In the genomic region with DNA sequence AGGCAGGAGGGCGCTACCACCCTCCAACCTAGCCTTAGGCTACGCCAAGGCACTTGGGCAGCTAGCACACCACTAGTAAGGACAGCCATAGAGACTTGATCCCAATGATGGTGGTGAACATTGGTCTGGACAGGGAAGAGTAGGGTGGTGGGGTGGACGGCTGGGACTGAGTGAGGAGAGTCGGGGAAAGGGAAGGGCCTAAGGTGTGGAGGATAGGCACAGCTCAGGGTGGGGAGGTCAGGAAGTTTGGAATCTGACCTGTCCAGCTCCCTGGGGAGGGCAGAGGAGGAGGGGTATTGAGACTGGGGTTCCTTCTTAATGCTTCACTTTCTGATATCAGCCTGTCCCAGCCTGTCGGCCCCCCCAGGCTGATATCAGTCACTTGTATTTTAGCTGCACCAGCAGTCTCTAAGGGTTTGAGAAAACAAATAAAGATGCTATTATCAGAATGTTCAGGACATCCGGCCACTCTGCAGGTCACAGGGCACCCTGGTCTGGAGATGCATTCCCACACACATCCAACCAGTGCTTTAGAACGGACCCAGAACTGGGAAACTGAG, we compare ENCODE assay signal across 19 mouse cellular contexts. TPM values are rescaled to one million over a fixed set of nuclear protein-coding genes. Genes with fewer than 3 reads are reported as not detected.
DNase-seq lines count a peak whose midpoint lies in the region; ATAC-seq and TF ChIP-seq lines count a peak whose summit lies in the region.
"Had no signal": no experiment of that assay in that cellular context is flagged by ENCODE, and none has a peak within 500 bp of the region (broad histone marks: within the 10 kb centered on the region; RNA-seq: fewer than 3 reads in every experiment).

No protein-coding gene starts in this region.

- DNase-seq in heart, adult 11 months = peak; percentile 94
- no peak for DNase-seq in heart, postnatal 10 days
- no peak for DNase-seq in hindbrain, postnatal 0 days (ENCODE audit: low spot score)
- peak; percentile 45 for DNase-seq in midbrain, embryonic 11.5 days (ENCODE audit: low spot score, missing footprints)
- DNase-seq: adrenal gland, postnatal 36 days; cerebellum, adult 18-20 months; cerebellum, postnatal 36 days; kidney, adult 11 months; left cerebral cortex, postnatal 4 days; lung, embryonic 14.5 days; right cerebral cortex, postnatal 4 days had no signal

- H3K9ac ChIP-seq in hindbrain, postnatal 0 days (replicated peaks; ENCODE audit: low read length) = no peak overlapping the region
- H3K9ac ChIP-seq in hindbrain, embryonic 13.5 days = no peak overlapping the region
- no peak overlapping the region for H3K9ac ChIP-seq in midbrain, embryonic 11.5 days (ENCODE audit: low read length)
- no peak overlapping the region for H3K9ac ChIP-seq in midbrain, embryonic 13.5 days (replicated peaks)
- H3K9ac ChIP-seq in forebrain, embryonic 15.5 days (replicated peaks) = no peak overlapping the region
- H3K9ac ChIP-seq: liver, embryonic 12.5 days; lung, embryonic 14.5 days had no signal

- H3K4me2 ChIP-seq in hindbrain, postnatal 0 days (ENCODE audit: low read depth, low read length) = no peak overlapping the region
- no peak overlapping the region for H3K4me2 ChIP-seq in hindbrain, embryonic 13.5 days
- no peak overlapping the region for H3K4me2 ChIP-seq in midbrain, embryonic 11.5 days
- H3K4me2 ChIP-seq in midbrain, embryonic 13.5 days (replicated peaks) = no peak overlapping the region
- no peak overlapping the region for H3K4me2 ChIP-seq in forebrain, embryonic 15.5 days (replicated peaks)
- H3K4me2 ChIP-seq: liver, embryonic 12.5 days; lung, embryonic 14.5 days had no signal

- TF ChIP-seq POLR2A in olfactory bulb, adult 2 months (IDR thresholded peaks at IDR 0.05; ENCODE audit: insufficient read depth, low read depth, low read length) = no peak

- intact Hi-C loops in heart, postnatal 10 days (cut with DNase I) = no loop called here

- TF ChIP-seq CTCF in hindbrain, postnatal 0 days (IDR thresholded peaks at IDR 0.05; ENCODE audit: low read depth) = no peak
- TF ChIP-seq CTCF in olfactory bulb, adult 2 months (IDR thresholded peaks at IDR 0.05; ENCODE audit: insufficient read depth, low read depth, low read length) = no peak

- H3K27me3 ChIP-seq in hindbrain, postnatal 0 days (ENCODE audit: insufficient read depth, low read length) = no peaks in the 10 kb centered on the region
- H3K27me3 ChIP-seq in hindbrain, embryonic 13.5 days = no peaks in the 10 kb centered on the region
- no peaks in the 10 kb centered on the region for H3K27me3 ChIP-seq in midbrain, embryonic 11.5 days (ENCODE audit: control insufficient read depth, insufficient read depth, low read length)
- H3K27me3 ChIP-seq in midbrain, embryonic 13.5 days = no peaks in the 10 kb centered on the region
- H3K27me3 ChIP-seq in forebrain, embryonic 15.5 days = no peaks in the 10 kb centered on the region
- H3K27me3 ChIP-seq: liver, embryonic 12.5 days had no signal

- H3K4me1 ChIP-seq in hindbrain, postnatal 0 days (ENCODE audit: insufficient read depth, low read length) = 0 out of 2 replicates have a peak, but pooled peaks cover 7% of the 10 kb centered on the region
- H3K4me1 ChIP-seq in hindbrain, embryonic 13.5 days (replicated peaks) = peaks cover 21% of the 10 kb centered on the region
- H3K4me1 ChIP-seq in midbrain, embryonic 11.5 days (ENCODE audit: control insufficient read depth, insufficient read depth, low read length) = peaks cover 5% of the 10 kb centered on the region; the same call in 1 of the 2 replicates
- H3K4me1 ChIP-seq in midbrain, embryonic 13.5 days (replicated peaks) = peaks cover 12% of the 10 kb centered on the region
- peaks cover 57% of the 10 kb centered on the region for H3K4me1 ChIP-seq in olfactory bulb, adult 2 months (ENCODE audit: control insufficient read depth, insufficient read depth, low read length)
- H3K4me1 ChIP-seq in forebrain, embryonic 15.5 days = peaks cover 9% of the 10 kb centered on the region

- no peaks in the 10 kb centered on the region for H3K9me3 ChIP-seq in hindbrain, postnatal 0 days (ENCODE audit: low read length)
- no peaks in the 10 kb centered on the region for H3K9me3 ChIP-seq in hindbrain, embryonic 13.5 days
- H3K9me3 ChIP-seq in midbrain, embryonic 11.5 days (ENCODE audit: control insufficient read depth, low read length) = no peaks in the 10 kb centered on the region
- H3K9me3 ChIP-seq in midbrain, embryonic 13.5 days = no peaks in the 10 kb centered on the region
- no peaks in the 10 kb centered on the region for H3K9me3 ChIP-seq in forebrain, embryonic 15.5 days
- H3K9me3 ChIP-seq: liver, embryonic 12.5 days had no signal

- no peak overlapping the region for H3K4me3 ChIP-seq in hindbrain, postnatal 0 days (ENCODE audit: low read length)
- no peak overlapping the region for H3K4me3 ChIP-seq in hindbrain, embryonic 13.5 days
- H3K4me3 ChIP-seq in midbrain, embryonic 11.5 days (ENCODE audit: low read depth, low read length) = no peak overlapping the region
- no peak overlapping the region for H3K4me3 ChIP-seq in midbrain, embryonic 13.5 days (replicated peaks)
- no peak overlapping the region for H3K4me3 ChIP-seq in olfactory bulb, adult 2 months (ENCODE audit: insufficient read depth, low read depth, low read length)
- H3K4me3 ChIP-seq in forebrain, embryonic 15.5 days = no peak overlapping the region
- H3K4me3 ChIP-seq: liver, embryonic 12.5 days had no signal

- peak; percentile 28; the same call in 1 of the 2 replicates for ATAC-seq in hindbrain, postnatal 0 days
- no peak for ATAC-seq in hindbrain, embryonic 13.5 days (ENCODE audit: low FRiP score)
- no peak for ATAC-seq in midbrain, embryonic 11.5 days (ENCODE audit: low FRiP score)
- ATAC-seq in midbrain, embryonic 13.5 days = no peak
- no peak for ATAC-seq in forebrain, embryonic 15.5 days (replicated peaks)
- ATAC-seq: forebrain, embryonic 16.5 days; liver, embryonic 12.5 days had no signal

- no peaks in the 10 kb centered on the region for H3K36me3 ChIP-seq in hindbrain, postnatal 0 days (ENCODE audit: insufficient read depth, low read length)
- peaks cover 15% of the 10 kb centered on the region for H3K36me3 ChIP-seq in hindbrain, embryonic 13.5 days
- no peaks in the 10 kb centered on the region for H3K36me3 ChIP-seq in midbrain, embryonic 11.5 days (ENCODE audit: control insufficient read depth, insufficient read depth, low read length)
- H3K36me3 ChIP-seq in midbrain, embryonic 13.5 days = peaks cover 13% of the 10 kb centered on the region
- no peaks in the 10 kb centered on the region for H3K36me3 ChIP-seq in forebrain, embryonic 15.5 days
- H3K36me3 ChIP-seq: liver, embryonic 12.5 days had no signal

- WGBS in hindbrain, postnatal 0 days = 88% methylated on average over 7 of the region's 7 CpGs
- 93% methylated on average over 7 of the region's 7 CpGs for WGBS in hindbrain, embryonic 13.5 days
- 89% methylated on average over 7 of the region's 7 CpGs for WGBS in midbrain, embryonic 11.5 days
- 84% methylated on average over 7 of the region's 7 CpGs for WGBS in midbrain, embryonic 13.5 days
- 83% methylated on average over 7 of the region's 7 CpGs for WGBS in olfactory bulb, adult 2 months
- 88% methylated on average over 7 of the region's 7 CpGs for WGBS in forebrain, embryonic 15.5 days

- H3K27ac ChIP-seq in hindbrain, postnatal 0 days = no peak overlapping the region
- H3K27ac ChIP-seq in hindbrain, embryonic 13.5 days = no peak overlapping the region
- H3K27ac ChIP-seq in midbrain, embryonic 11.5 days (ENCODE audit: low read depth, low read length) = no peak overlapping the region
- no peak overlapping the region for H3K27ac ChIP-seq in midbrain, embryonic 13.5 days
- H3K27ac ChIP-seq in olfactory bulb, adult 2 months (ENCODE audit: insufficient read depth, low read depth, low read length) = peak overlapping the region; percentile 97
- no peak overlapping the region for H3K27ac ChIP-seq in forebrain, embryonic 15.5 days (replicated peaks)
- H3K27ac ChIP-seq: liver, embryonic 12.5 days; macrophage; stomach, postnatal 0 days had no signal

RNA-seq across cellular contexts. Expression of gene Capn2, which starts 14.8 kb away (rescaled TPM):
- total RNA-seq in heart, postnatal 10 days (2021) = 10 to 100 TPM; 87.8 to 91.2 TPM
- total RNA-seq in hindbrain, postnatal 0 days (2014; rRNA removed) = 79.7 and 87.2 TPM in 2 replicates
- polyA plus RNA-seq in hindbrain, postnatal 0 days (2015; fragmentation: Nextera tagmentation; extraction: Ambion mirVana) = 82.2 and 83.7 TPM in 2 replicates
- 85.0 and 85.8 TPM in 2 replicates for polyA plus RNA-seq in hindbrain, embryonic 13.5 days (2015; fragmentation: Nextera tagmentation; extraction: Ambion mirVana)
- 76.3 and 77.0 TPM in 2 replicates for polyA plus RNA-seq in midbrain, embryonic 11.5 days (2014; fragmentation: Nextera tagmentation; extraction: Ambion mirVana)
- 75.3 and 80.9 TPM in 2 replicates for polyA plus RNA-seq in midbrain, embryonic 13.5 days (2015; fragmentation: Nextera tagmentation; extraction: Ambion mirVana)
- not detected in 2 replicates for polyA plus RNA-seq in olfactory bulb, adult 2 months (2012; ENCODE audit: insufficient read depth, insufficient read length, low replicate concordance, missing spikeins)
- 70.3 and 72.9 TPM in 2 replicates for polyA plus RNA-seq in forebrain, embryonic 15.5 days (2015; fragmentation: Nextera tagmentation; extraction: Ambion mirVana)

Comparison
In these comparisons a context has a peak if more than half of its experiments do, and no peak if none do; other contexts are left out.
1. DNase-seq: peak in heart, adult 11 months (single experiment) and midbrain, embryonic 11.5 days (single experiment); none in heart, postnatal 10 days (0 of 2) and hindbrain, postnatal 0 days (single experiment).